Mouse (Mus musculus) megakaryocyte, embryonic 14.5 days (primary cell): ENCODE measurements around the gene Tnfsf15.

Experiments used
- FLI1 ChIP-seq: IDR thresholded peaks from 2 replicates; pipeline ENCODE4 v1.6.1; 2012; ENCODE audit warnings: low read length, inconsistent platforms, mixed read lengths
- GATA1 ChIP-seq: IDR thresholded peaks from 3 replicates; pipeline ENCODE4 v1.6.1; 2012; ENCODE audit warnings: mixed read lengths, low read length, inconsistent platforms, borderline replicate concordance

- no peak for TF ChIP-seq GATA1
- TF ChIP-seq FLI1, result no peak
These were observed 63.4 kb downstream of the Tnfsf15 start for GRCm38 (mm10) chr4:63681557-63681956.
